Mouse (Mus musculus) megakaryocyte progenitor cell, adult 5-6 weeks (primary cell): ENCODE measurements around the gene Sez6l. TPM values are rescaled to one million over a fixed set of nuclear protein-coding genes. Genes with fewer than 3 reads are reported as not detected.
"Not testable (repeated sequence)": the region's sequence is repeated elsewhere in the genome, so short reads cannot be mapped to it uniquely, and the experiment has no call there.

Experiments used
- ATAC-seq: replicated peaks from 2 replicates; pipeline ENCODE4 v1.8.0; 2016; ENCODE audit warnings: mild to moderate bottlenecking, moderate TSS enrichment, inconsistent platforms; ENCODE audit not compliant: poor library complexity
- total RNA-seq, 2 experiments: library from RNA; stranded (forward) in 1 of 2; stranded (reverse) in 1 of 2; fragments of 157-497, 149-512 nt in 1 of 2; fragments of 200-1000 nt in 1 of 2; gene quantifications; 2 replicates each; pipeline versions ENCODE4 v1.2.3 to v1.2.4; 2015 to 2017

The Sez6l gene
- total RNA-seq, 2 experiments from 2014 or later: not detected

DNA sequence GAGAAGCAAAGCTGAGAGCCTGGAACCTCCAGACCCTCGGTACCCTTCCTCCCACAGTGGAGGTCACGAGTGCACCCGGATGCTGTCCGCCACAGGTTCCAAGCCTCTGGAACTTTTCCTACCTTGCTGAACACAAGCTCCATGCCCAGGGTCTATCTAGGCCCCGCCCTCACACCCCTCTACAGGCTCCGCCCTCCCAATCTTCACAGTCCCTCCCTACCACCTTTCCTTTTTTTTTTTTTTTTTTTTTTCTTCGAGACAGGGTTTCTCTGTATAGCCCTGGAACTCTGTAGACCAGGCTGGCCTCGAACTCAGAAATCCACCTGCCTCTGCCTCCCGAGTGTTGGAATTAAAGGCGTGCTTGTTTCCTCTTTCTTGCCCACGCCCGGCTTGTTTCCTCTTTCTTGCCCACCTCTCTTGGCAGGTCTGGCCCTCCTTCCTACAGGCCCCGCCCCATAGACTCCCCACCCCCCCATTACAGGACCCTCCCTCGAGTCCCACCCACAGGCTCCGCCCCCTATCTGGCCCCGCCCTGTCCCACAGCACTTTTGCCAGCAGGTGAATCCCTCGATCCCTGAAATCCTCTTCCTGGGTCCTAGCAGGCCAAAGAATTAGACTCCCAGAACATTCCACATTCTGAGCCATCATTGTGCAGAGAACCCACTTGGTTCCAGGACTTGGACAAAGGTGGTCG is 128.1 kb downstream of the Sez6l start, which contains the start of gene Gm6588:
TSS of gene Gm6588 (plus strand) at position 680 of the 694 bp plus-strand sequence.
- ATAC-seq: no peak

- no peak for ATAC-seq
Observed at GRCm38 (mm10) chr5:112438535-112438934, 138.4 kb downstream of the Sez6l start.

- ATAC-seq: peak; percentile 87
Observed at GRCm38 (mm10) chr5:112433004-112433403, 144.0 kb downstream of the Sez6l start.

- ATAC-seq: no peak
Observed at GRCm38 (mm10) chr5:112432033-112432432, 145.0 kb downstream of the Sez6l start.

DNA sequence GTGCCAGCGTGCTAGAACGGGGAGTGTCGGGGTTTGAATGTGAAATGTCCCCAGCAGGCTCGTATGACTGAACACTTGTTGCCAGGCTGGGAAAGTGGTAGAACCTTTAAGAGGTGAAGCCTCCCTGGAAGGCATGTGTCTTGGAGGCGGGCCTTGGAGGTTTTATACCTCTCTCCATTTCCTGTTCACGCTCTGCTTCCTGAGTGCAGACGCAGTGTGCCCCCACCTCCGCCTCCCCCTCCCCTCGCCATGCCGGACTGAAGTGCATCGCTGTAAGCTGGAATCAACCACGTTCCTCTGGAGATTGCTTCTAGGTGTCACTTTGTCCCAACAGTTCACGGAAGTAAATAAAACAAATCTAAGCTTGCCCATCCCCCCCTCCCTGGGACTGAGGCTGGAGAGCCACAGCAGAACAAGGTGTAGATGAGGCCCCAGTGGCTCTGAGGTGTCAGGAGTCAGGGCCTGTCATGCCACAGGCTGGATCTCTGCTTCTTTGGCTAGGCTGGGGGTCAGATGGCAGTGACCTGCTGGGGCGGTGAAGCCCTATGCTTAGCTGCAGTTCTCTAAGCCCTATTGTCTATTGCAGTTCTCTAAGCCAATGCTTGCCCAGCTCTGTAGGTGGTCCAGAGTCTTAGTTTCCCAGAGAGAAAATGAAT is 145.7 kb downstream of the Sez6l start:
- no peak for ATAC-seq

DNA sequence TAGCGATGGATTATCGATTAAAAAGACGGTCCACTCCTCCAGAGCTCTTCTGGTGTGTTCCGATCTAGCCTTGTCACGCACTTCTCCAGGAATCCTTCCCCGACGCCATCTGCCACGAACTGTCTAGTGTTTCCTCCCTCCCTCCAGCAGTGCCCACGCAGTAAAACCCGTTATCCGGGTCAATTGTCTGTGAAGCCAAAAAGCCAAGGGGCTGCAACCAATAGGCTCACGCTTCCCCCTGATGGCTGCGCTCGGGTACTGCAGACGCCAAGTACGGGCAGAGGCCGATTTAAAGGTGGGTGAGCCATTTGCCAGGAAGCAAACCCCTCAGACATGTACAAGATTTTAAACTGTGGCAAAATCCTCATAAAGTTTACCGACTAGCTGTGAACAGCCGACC is 148.0 kb downstream of the Sez6l start:
- peak; percentile 72 for ATAC-seq

- peak; percentile 72 for ATAC-seq
Observed at GRCm38 (mm10) chr5:112427283-112427682, 149.7 kb downstream of the Sez6l start.

- ATAC-seq: peak; percentile 51; the same call in 1 of the 2 replicates
Observed at GRCm38 (mm10) chr5:112426635-112427034, 150.3 kb downstream of the Sez6l start.

DNA sequence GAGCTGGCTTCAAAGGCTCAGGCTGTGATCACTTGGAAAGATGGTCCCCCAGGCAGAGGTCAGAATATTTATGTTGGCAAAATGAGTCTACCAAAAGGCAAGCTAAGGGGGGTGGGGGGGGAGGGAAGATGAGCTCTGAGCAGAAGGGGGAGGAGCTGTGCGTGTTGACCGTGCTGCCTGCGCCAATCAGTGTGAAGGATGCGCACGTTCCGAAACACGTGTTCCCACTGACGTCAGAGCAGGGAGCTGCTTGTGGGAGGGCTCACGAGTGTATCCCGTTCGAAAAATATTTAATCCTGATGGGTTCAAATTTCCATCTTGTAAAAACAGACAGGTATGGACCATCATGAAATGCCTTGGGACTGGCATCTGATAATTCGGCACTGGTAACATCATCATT is 157.4 kb downstream of the Sez6l start:
- ATAC-seq: no peak

DNA sequence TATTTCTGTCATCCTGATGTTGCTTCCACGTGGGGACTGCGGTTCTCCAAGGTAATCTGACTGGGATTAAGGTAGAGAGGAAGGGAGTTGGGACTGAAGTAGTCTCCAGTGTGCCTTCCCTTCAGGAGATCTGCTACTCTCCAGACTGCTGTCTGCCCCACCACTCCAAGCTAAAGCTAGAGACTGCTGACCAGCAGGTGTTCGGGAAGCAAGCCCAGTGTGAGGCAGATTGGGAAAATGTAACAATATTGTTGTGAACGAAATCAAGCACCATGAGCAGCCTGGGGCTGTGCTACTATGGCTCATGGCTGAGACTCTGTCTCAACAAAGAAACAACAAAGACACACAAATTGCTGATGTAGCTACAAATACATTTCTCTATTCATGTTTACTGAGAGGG is 159.0 kb downstream of the Sez6l start:
- ATAC-seq: no peak

GRCm38 (mm10) chr5:112416673-112417072 is 160.3 kb downstream of the Sez6l start:
- ATAC-seq: no peak

DNA sequence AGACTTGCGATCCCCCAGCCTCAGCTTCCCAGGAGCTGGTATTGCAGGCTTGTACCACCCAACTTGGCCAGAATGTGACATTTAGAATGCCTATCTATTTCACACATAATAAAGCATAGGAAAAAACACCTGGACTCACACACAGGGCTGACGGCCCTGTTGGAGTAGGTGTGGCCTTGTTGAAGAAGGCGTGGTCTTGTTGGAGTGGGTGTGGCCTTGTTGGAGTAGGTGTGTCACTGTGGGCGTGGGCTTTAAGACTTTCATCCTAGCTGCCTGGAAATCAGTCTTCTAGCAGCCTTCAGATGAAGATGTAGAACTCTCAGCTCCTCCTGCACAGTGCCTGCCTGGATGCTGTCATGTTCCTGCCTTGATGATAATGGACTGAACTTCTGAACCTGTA is 164.2 kb downstream of the Sez6l start:
- not testable (repeated sequence) for ATAC-seq

DNA sequence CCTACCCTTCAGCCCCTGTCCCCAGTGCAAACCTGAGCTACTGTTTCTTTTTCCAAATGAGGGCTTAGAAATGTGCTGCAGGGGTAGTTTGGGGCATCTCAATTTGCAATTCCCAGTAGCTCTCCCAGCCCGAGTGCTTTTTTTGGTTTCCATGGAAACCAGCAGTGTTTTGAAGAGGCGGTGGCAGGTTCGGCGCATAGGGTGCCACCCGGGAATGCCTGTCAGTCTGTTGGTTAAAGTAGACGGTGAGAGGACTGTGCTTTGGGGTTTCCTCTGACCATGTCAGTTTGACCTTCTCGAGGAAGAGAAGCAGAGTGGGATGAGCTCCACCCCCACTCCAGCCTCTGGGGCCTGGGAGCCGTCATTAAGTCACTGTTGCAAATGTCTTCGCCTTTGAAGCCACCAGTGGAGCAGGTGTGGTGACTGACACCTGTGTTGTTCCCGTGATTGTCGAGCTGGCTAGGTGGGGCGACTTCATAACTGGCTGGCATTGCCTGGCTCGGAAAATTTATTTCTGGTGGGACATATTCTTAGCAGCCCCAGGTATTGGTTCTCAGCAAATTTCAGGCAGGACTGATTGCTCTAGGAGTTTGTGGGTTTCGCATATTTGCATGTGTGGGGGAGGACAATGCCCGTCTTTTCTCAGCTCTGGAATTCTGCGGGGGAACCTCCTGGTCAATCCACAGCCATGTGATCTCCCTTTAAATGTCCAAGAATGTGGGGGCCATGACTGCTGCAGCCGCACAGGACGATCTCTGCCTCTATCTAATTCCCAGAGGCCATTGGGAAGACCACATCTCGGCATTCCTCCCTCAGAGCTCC is 165.3 kb downstream of the Sez6l start:
- no peak for ATAC-seq

DNA sequence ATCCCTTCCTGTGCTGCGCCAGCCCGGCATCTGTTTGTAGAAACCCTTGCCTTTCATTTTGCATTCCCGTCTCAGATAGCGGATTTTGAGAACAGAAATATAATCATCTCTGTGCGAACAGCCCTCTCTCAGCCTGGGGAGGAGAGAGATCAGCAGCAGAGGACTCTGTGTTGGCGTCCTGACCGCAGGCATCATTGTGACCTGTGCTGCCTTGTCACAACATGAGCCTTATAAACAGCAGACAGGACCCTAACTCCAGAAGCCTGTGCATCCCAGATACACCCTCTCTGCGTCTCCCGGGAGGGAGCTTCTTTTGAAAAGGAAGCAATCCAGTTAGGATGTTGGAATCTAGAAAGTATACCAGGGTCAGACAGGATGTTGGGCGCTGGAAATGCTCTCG is 165.9 kb downstream of the Sez6l start:
- no peak for ATAC-seq

- ATAC-seq: no peak
Observed at GRCm38 (mm10) chr5:112409274-112409673, 167.7 kb downstream of the Sez6l start.

DNA sequence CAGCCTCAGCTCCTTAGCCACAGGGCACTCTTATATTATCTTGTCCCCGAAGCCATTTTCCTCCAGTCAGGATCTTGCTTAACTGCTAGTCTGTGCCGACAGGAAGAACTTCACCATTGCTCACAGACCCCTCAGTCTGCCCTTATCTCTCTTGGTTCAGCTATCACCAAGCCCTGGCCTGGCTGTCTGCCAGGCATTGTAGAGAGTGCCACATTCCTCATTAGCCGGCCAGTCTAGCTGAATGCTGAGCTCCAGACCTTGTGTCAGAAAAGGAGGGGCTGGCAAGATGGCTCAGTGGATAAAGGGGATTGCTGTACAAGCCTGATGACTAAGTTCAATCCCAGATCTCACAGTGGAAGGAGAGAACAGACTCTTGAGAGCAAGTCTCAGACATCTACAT is 171.0 kb downstream of the Sez6l start:
- peak; percentile 61 for ATAC-seq

DNA sequence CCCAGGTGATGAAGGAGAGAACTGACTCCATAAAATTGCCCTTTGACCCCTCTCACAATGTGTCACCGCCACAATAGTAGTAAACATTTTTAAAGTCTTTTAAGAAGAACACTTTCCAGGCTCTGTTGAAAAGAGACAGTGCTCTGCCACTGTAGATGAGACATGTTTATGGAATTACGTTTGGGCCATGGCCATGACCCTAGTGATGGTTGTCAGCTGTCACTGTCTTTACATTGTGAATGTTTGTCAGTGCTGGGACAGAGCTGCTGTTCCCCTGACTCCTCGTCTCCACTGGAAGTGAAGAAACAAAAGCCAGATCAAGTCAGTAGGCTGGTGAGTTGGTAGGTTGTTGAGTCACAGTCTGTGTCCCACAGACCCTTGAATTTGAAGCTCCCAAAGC is 174.5 kb downstream of the Sez6l start:
- ATAC-seq: no peak

DNA sequence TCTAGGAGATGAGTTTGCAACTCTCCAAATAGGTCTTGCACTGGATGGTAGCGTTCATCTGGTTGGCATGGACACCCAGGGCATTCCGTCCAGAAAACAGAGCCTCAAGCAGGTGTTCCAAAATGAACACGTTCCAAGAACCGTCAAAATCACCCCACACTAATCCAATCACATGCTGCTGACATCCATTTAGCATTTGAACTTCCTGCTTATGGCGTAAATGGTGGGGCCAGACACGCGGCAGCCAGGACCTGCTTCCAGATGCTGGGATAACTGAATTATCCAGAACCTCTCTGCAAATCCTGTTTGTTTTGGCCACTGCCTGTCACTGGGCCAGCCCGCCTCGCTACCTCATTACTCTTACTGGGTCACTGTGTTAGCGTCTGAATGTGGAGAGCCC is 177.7 kb downstream of the Sez6l start:
- no peak for ATAC-seq

GRCm38 (mm10) chr5:112396066-112396465 is 180.9 kb downstream of the Sez6l start:
- ATAC-seq: no peak

DNA sequence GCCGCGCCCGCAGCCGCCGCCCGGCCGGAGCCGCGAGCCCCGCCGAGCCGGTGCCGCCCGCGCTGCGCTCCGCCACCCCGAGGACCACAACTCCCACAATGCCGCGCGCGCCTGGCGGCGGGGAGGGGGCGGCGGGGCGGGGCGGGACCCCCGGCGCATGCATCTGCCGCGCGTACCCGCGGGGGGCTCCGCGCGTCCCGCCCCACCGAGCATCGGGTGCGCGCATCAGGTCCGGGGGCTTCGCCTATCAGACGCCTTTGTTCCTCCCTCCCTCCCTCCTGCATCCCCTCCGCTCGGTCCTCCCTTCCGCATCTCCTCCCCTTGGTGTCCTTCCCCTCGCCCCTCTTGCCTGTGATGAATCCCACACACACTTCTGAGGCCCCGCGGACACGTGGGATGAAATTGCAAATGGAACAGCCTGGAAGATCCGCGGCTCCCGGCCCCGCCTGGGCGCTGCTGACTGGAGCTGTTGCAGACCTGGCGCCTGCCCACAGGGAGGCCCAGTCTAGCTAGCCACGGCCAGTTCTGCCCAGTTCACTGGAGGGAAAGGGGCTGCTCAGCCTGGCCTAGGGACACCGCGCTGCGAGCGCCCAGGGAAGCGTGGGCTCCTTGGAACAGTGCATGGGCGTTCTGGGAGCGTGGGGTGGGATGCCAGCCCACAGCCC is 182.1 kb downstream of the Sez6l start, which contains the start of gene Asphd2:
TSS of gene Asphd2 (minus strand) at position 88 of the 665 bp plus-strand sequence.
- ATAC-seq: no peak

DNA sequence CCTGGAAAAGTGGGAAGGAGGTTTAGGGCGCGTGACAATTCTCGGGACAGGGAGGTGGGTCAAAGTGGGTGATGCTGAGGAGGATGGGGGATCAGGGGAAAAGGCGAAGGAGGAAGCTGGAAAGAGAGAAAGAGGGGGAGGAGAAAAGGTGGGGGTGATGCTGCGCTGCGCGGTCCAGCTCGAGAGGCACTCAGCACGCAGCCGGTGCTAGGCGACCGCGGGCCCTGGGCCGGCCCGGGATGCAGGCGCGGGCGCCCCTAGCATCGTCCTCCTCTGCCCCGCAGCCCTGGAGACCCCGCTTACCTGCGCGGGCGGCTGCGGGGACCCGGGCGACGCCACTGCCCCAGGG is 182.6 kb downstream of the Sez6l start:
- no peak for ATAC-seq
